Mouse (Mus musculus): ENCODE measurements around the gene Gm11938.

DNA sequence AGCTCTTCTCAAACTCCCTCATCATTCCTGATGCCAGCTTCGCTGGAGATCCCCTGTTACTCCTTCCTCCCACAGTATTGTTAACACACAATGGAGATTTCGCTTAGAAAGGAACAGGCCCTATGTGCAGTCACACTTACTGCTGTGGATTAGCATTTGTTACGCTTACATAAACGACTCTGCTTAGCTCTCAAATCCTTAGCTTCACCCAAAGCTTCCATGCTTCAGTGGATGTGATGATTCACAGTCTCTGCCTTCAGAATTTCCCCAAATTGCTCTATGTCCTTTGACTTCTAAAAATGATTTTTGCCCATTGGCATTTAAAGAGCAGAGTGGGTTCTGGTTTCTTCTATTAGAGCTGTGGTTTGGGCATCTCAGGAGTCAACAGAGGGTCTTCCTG, 29.9 kb downstream of the Gm11938 start:
- TF ChIP-seq CTCF (IDR thresholded peaks at IDR 0.05; ENCODE audit: borderline replicate concordance, insufficient read depth, low read length) (no peak), POLR2A (IDR thresholded peaks at IDR 0.05; ENCODE audit: low read depth, low read length) (no peak)
